Mouse (Mus musculus) bone marrow macrophage, adult 2 months (primary cell): ENCODE measurements around the gene Slc36a1.

ENCODE experiments used
- CTCF ChIP-seq: IDR thresholded peaks from 2 replicates; pipeline ENCODE4 v1.5.1; 2012; ENCODE audit warnings: low read depth, mild to moderate bottlenecking, low read length, moderate library complexity
- POLR2A ChIP-seq: IDR thresholded peaks from 2 replicates; pipeline ENCODE4 v1.6.1; 2012; ENCODE audit warnings: mild to moderate bottlenecking, low read depth, low read length, borderline replicate concordance

DNA sequence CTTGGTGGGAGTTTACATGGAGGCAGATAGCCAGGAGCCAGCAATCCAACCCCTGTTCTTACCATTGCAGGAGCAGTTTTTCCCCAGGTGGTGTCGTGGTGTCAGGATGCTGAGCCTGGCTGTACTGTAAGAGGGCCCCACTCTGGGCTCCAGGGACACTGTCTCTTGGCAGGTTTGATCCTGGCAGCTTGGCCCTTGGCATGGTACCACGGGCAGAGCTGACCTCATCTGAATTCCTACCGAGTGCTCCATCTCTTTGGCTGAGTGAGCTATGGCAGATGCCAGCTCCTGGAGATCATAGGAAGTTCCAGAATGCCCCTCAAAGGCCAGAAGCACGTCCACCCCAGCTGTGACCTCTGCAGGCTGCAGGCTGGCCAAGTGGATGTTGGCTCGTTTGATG lies 57.9 kb downstream of the Slc36a1 start:
- TF ChIP-seq POLR2A (no peak), CTCF (no peak)
